Mouse (Mus musculus) central nervous system, embryonic 11.5 days (tissue): ENCODE measurements around the gene Rab8b. TPM values are rescaled to one million over a fixed set of nuclear protein-coding genes. Genes with fewer than 3 reads are reported as not detected.

ENCODE experiments used
- polyA plus RNA-seq: library from polyadenylated mRNA; depleted of rRNA; stranded (reverse); fragments of >200 nt; gene quantifications from 2 replicates; pipeline ENCODE4 v1.2.3, GENCODE M21; 2012; rRNA removed

Rab8b gene
- polyA plus RNA-seq = 16.7 and 22.0 TPM in 2 replicates

DNA sequence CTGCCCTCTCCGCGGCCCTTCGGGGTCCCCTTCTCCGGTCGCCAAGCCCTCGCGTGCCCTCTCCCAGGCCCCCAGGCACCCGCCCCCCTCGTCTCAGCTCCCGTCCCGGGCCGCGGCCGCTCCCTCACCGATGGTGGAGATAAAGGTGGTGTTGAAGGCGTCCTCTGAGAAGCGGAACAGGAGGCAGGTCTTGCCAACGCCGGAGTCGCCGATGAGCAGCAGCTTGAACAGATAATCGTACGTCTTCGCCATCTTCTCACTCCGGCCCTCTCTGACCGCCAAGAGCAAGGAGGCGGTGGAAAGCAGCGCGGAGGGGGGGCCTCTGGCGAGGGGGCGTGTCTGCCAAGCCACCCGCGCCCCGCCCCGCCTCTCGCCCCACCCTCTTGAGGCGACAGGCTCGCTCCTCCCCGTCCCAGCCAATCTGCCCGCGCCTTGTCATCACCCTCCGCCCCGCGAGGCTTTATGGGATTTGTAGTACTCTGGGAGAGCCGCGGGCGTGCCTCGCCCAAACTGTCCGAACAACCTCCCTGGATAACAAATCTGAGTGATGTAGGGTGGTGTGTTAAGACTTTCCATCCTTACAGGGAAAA, at the start of gene Rab8b:
Rab8b (minus strand) TSS at position 306 of the 590 bp plus-strand sequence.

DNA sequence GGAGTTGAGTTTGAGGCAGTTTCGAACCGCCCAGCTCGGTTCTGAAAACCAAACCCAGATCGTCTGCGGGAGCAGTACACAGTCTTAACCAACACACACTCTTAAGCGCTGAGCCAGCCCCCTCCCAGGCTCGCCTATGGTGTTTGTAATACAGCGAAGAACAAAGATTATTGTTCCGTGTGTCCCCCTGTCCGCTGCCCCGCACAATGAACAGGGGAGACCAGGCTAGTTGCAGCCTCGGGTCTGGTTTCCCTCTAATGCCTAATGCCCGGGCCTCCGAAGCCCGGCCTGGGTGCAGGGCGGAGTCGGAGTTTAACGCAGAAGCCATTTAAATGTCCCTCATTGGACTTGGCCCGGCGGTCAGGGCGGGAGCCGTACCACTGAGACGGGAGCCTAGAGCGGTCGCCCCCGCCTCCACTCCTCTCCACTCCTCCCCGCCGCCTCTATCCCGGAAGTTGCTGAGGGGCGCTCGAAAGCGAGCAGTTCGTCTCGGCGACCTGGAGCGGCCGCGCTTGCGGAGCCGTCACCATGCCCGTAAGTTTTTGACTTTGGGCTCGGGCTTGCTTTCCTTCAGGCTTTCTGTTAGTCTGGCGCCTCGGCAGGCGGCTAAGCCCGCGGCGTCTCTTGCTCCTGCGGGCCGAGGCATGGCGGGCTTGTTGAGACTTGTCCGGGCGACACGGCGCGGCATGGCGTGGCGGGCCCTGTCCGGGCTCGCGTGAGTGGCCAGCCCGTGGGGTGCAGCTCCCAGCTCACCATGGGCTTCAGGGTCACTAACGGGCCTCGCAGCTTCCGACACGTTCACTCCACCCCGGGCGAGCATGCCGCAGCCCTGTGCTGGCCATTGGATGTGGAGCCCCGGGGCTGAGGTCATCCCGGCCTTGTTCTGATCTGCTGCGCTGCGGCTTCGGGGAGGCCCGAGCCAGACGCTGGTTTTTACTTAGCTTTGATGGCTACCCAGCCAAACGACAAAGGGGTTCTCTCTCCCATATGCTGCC, 26.5 kb upstream of the Rab8b start, which contains the start of gene Rps27l:
Rps27l (plus strand) TSS at position 440 of the 995 bp plus-strand sequence.

DNA sequence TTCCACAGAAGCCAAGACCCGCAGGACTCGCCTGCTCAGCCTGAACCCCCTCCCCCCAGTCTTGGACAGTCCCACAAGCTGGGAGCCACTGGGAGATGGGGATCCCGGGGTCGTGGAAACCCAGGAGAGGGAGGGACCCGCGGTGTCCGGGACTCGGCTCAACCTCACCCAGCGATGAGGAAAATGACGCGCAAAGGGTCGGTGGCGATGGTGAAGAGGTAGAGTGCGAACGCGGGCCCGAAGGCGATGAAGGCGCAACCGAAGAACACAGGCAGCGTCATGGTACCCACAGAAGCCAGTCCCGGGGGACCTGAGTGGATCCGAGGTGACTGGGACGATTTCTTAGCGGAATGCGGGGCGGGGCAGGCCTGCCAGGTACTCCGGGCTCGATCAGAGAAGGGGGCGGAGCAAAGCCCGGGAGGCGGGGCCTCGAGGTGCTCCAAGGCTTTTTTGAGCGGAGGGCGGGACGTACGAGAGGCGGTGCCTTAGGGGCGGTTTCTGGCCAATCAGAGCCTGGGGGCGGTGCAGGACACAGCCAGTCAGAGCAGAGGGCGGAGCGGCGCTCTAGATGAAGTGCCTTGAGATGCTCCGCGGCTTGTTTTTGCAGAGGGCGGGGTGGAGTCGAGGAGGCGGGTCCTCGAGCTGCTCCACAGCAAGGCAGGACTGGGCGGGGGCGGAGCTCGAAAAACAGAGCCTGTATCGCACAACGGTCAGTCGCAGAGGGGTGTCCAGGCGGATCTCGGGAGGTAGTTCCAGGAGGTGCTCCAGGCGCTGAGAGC, 85.0 kb downstream of the Rab8b start, which contains the start of gene Aph1c:
Aph1c (minus strand) TSS at position 409 of the 779 bp plus-strand sequence.

DNA sequence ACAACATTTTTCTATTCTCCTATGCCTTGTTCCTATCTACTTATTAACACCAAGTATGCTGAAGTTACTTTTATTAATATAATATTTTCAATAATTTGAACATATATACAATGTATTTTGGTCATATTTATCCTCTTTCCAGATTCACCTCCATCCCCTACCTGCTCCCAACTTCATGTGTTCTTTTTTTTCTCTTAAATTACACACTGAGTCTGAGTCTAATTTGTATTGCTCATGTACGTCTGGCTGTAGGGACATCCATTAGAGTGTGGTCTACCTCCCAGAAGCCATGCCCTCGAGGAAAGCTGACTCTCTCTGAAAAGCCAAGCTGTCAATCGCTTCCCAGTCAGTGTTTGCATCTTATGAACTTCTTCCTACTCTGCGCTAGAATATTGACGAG, 122.7 kb downstream of the Rab8b start, which contains the start of gene Gm10647:
Gm10647 (plus strand) TSS at position 301 of the 400 bp plus-strand sequence.

GRCm38 (mm10) chr9:66795464-66796324, 123.8 kb downstream of the Rab8b start, which contains the start of gene Aph1b:
TSS of gene Aph1b (minus strand) at chr9:66795490.

Other genes starting within 250 kb of the Rab8b start
- 0.77 and 2.2 TPM in 2 replicates for gene Car12, start 206.0 kb downstream of the Rab8b start, polyA plus RNA-seq
- 6.0 and 10.4 TPM in 2 replicates for gene Aph1b, start 124.2 kb downstream of the Rab8b start, polyA plus RNA-seq
- gene Gm10647, start 122.6 kb downstream of the Rab8b start, polyA plus RNA-seq = 0.20 and 0.26 TPM in 2 replicates
- gene Aph1c, start 85.0 kb downstream of the Rab8b start, polyA plus RNA-seq = 0.46 and 1.8 TPM in 2 replicates
- 144 and 320 TPM in 2 replicates for gene Rps27l, start 26.4 kb upstream of the Rab8b start, polyA plus RNA-seq
- gene Lactb, start 55.8 kb upstream of the Rab8b start, polyA plus RNA-seq = 10.6 and 14.2 TPM in 2 replicates
- 501 and 912 TPM in 2 replicates for gene Tpm1, start 129.7 kb upstream of the Rab8b start, polyA plus RNA-seq